Mouse (Mus musculus): Measurements from ENCODE around the gene Ndufs2. TPM values are rescaled to one million over a fixed set of nuclear protein-coding genes. Genes with fewer than 3 reads are reported as not detected.

Gene Ndufs2
- polyA plus RNA-seq, 1 experiment from 2014 or later, result 390 TPM

- no peak for DNase-seq (ENCODE audit: low spot score)
- H3K4me1 ChIP-seq, result peaks cover 11% of the 10 kb centered on the region; the same call in 1 of the 2 replicates
- no peak overlapping the region for H3K4me3 ChIP-seq
- no peaks in the 10 kb centered on the region for H3K9me3 ChIP-seq
- H3K36me3 ChIP-seq, result peaks cover 7% of the 10 kb centered on the region; the same call in 1 of the 2 replicates
- H3K27me3 ChIP-seq (ENCODE audit: insufficient read depth, poor library complexity, severe bottlenecking), result 0 out of 2 replicates have a peak, but pooled peaks cover 3% of the 10 kb centered on the region
- 64% methylated on average over 3 of the region's 3 CpGs for WGBS
- 0 out of 2 replicates have a peak overlapping the region, but pooled peaks have one; percentile 23 for H3K27ac ChIP-seq
Measured at GRCm38 (mm10) chr1:171212854-171213253, 38.3 kb downstream of the Ndufs2 start.

GRCm38 (mm10) chr1:171209409-171209808 lies 41.8 kb downstream of the Ndufs2 start:
- no peaks in the 10 kb centered on the region for H3K27me3 ChIP-seq (ENCODE audit: insufficient read depth, poor library complexity, severe bottlenecking)
- no peak for DNase-seq (ENCODE audit: low spot score)
- 20% methylated on average over 4 of the region's 4 CpGs for WGBS
- 0 out of 2 replicates have a peak overlapping the region, but pooled peaks have one; percentile 29 for H3K27ac ChIP-seq
- H3K9me3 ChIP-seq, result no peaks in the 10 kb centered on the region
- H3K36me3 ChIP-seq, result no peaks in the 10 kb centered on the region
- no peak overlapping the region for H3K4me3 ChIP-seq
- H3K4me1 ChIP-seq, result peaks cover 4% of the 10 kb centered on the region; the same call in 1 of the 2 replicates

GRCm38 (mm10) chr1:171205704-171206493 lies 45.3 kb downstream of the Ndufs2 start:
- Histone ChIP-seq H3K27me3 (ENCODE audit: insufficient read depth, poor library complexity, severe bottlenecking) (no peaks in the 10 kb centered on the region), H3K27ac (no peak overlapping the region), H3K36me3 (no peaks in the 10 kb centered on the region), H3K4me3 (no peak overlapping the region), H3K9me3 (no peaks in the 10 kb centered on the region), H3K4me1 (peaks cover 4% of the 10 kb centered on the region; the same call in 1 of the 2 replicates)
- DNase-seq (ENCODE audit: low spot score), result no peak
- WGBS, result 61% methylated on average over 6 of the region's 6 CpGs

- Histone ChIP-seq H3K36me3 (no peaks in the 10 kb centered on the region), H3K27ac (no peak overlapping the region), H3K9me3 (no peaks in the 10 kb centered on the region), H3K4me1 (0 out of 2 replicates have a peak, but pooled peaks cover under 1% of the 10 kb centered on the region), H3K4me3 (no peak overlapping the region), H3K27me3 (ENCODE audit: insufficient read depth, poor library complexity, severe bottlenecking) (no peaks in the 10 kb centered on the region)
- 68% methylated on average over 7 of the region's 7 CpGs for WGBS
- DNase-seq (ENCODE audit: low spot score), result no peak
Measured at GRCm38 (mm10) chr1:171204249-171204644, 46.9 kb downstream of the Ndufs2 start.

GRCm38 (mm10) chr1:171203471-171204248 lies 47.5 kb downstream of the Ndufs2 start:
- WGBS, result 56% methylated on average over 11 of the region's 11 CpGs
- Histone ChIP-seq H3K9me3 (no peaks in the 10 kb centered on the region), H3K27ac (no peak overlapping the region), H3K27me3 (ENCODE audit: insufficient read depth, poor library complexity, severe bottlenecking) (no peaks in the 10 kb centered on the region), H3K4me1 (no peaks in the 10 kb centered on the region), H3K36me3 (no peaks in the 10 kb centered on the region), H3K4me3 (no peak overlapping the region)
- no peak for DNase-seq (ENCODE audit: low spot score)

- Histone ChIP-seq H3K4me3 (no peak overlapping the region), H3K27me3 (ENCODE audit: insufficient read depth, poor library complexity, severe bottlenecking) (peaks cover 4% of the 10 kb centered on the region), H3K9me3 (no peaks in the 10 kb centered on the region), H3K27ac (no peak overlapping the region), H3K36me3 (no peaks in the 10 kb centered on the region), H3K4me1 (peaks cover 6% of the 10 kb centered on the region)
- DNase-seq (ENCODE audit: low spot score), result no peak
- 89% methylated on average over 1 of the region's 1 CpGs for WGBS
Measured at GRCm38 (mm10) chr1:171200769-171201168, 50.4 kb downstream of the Ndufs2 start.

- no peaks in the 10 kb centered on the region for H3K36me3 ChIP-seq
- H3K9me3 ChIP-seq, result no peaks in the 10 kb centered on the region
- H3K27me3 ChIP-seq (ENCODE audit: insufficient read depth, poor library complexity, severe bottlenecking), result peaks cover 16% of the 10 kb centered on the region
- H3K4me1 ChIP-seq, result peaks cover 17% of the 10 kb centered on the region
- H3K27ac ChIP-seq, result no peak overlapping the region
- whole genome bisulfite sequencing, result 40% methylated on average over 1 of the region's 1 CpGs
- no peak for DNase-seq (ENCODE audit: low spot score)
- no peak overlapping the region for H3K4me3 ChIP-seq
Measured at GRCm38 (mm10) chr1:171199532-171199931, 51.7 kb downstream of the Ndufs2 start.

- Histone ChIP-seq H3K27ac (peak within 1 kb of the TSS; percentile 84), H3K27me3 (ENCODE audit: insufficient read depth, poor library complexity, severe bottlenecking) (peaks cover 51% of the 10 kb centered on the region), H3K9me3 (no peaks in the 10 kb centered on the region), H3K36me3 (no peaks in the 10 kb centered on the region), H3K4me1 (peaks cover 38% of the 10 kb centered on the region), H3K4me3 (peak within 1 kb of the TSS; percentile 81)
- DNase-seq (ENCODE audit: low spot score), result peak; percentile 95
- WGBS, result under 1% methylated on average over 33 of the region's 33 CpGs
Measured at GRCm38 (mm10) chr1:171195887-171196397, 55.2 kb downstream of the Ndufs2 start, which contains the start of gene Pcp4l1. Gene Pcp4l1, minus strand, starts transcription at chr1:171196268.

GRCm38 (mm10) chr1:171195046-171195822 lies 56.0 kb downstream of the Ndufs2 start:
- no peak for DNase-seq (ENCODE audit: low spot score)

GRCm38 (mm10) chr1:171193911-171194830 lies 57.0 kb downstream of the Ndufs2 start:
- no peak for DNase-seq (ENCODE audit: low spot score)
- Histone ChIP-seq H3K36me3 (no peaks in the 10 kb centered on the region), H3K27me3 (ENCODE audit: insufficient read depth, poor library complexity, severe bottlenecking) (peaks cover 54% of the 10 kb centered on the region), H3K4me3 (peak overlapping the region; percentile 81; the same call in 1 of the 2 replicates), H3K9me3 (no peaks in the 10 kb centered on the region), H3K4me1 (peaks cover 46% of the 10 kb centered on the region), H3K27ac (no peak overlapping the region)
- WGBS, result 26% methylated on average over 11 of the region's 11 CpGs

More at GRCm38 (mm10) chr1:171195046-171195822, 56.0 kb downstream of the Ndufs2 start:
- Histone ChIP-seq H3K4me3 (peak overlapping the region; percentile 81), H3K36me3 (no peaks in the 10 kb centered on the region), H3K27me3 (ENCODE audit: insufficient read depth, poor library complexity, severe bottlenecking) (peaks cover 54% of the 10 kb centered on the region), H3K4me1 (peaks cover 38% of the 10 kb centered on the region), H3K27ac (peak overlapping the region; percentile 84), H3K9me3 (no peaks in the 10 kb centered on the region)
- 4% methylated on average over 20 of the region's 20 CpGs for WGBS

- Histone ChIP-seq H3K36me3 (no peaks in the 10 kb centered on the region), H3K4me1 (peaks cover 55% of the 10 kb centered on the region), H3K9me3 (no peaks in the 10 kb centered on the region), H3K27me3 (ENCODE audit: insufficient read depth, poor library complexity, severe bottlenecking) (peaks cover 54% of the 10 kb centered on the region), H3K4me3 (peak overlapping the region; percentile 48), H3K27ac (peak overlapping the region; percentile 31)
- WGBS, result 5% methylated on average over 18 of the region's 18 CpGs
- no peak for DNase-seq (ENCODE audit: low spot score)
Measured at GRCm38 (mm10) chr1:171193093-171193840, 57.9 kb downstream of the Ndufs2 start.

All from heart, embryonic 10.5 days (tissue).